Mouse (Mus musculus): Measurements from ENCODE around the gene Mad1l1.
"Not testable (repeated sequence)": the region's sequence is repeated elsewhere in the genome, so short reads cannot be mapped to it uniquely, and the experiment has no call there.

Gene Mad1l1

DNA sequence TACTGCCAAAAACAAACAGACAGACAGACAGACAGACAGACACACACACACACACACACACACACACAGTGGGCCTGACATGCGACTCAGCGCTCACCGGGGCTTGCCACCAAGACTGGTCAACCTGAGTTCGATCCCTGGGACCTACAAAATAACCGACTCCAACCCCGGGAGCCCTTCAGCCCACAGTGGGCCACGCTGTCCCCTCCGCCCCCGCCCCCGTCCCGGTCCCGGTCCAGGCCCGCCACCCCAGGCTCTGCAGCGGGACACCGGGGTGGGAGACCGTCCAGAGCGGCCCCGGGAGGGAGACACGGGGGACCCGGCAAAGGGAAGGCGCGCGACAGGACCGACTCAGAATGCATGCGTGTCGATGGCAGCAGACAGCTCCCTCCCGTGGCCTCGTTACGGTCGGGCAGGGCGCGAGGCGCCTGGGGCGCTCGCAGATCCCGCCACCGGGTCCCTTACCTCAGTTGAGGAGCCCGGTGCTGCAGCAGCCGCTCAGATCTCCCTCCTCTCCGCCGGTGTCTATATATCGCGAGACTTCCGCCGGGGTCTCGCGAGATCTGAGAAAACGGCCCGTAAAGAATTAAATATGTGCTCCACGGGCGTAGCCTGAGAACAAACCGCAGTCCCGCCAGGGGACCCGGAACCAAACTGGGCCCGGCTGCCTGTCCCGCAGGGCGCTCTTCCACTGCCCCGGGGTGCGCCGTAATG, at the start of gene Mad1l1, which contains the start of gene Nudt1:
Gene Mad1l1 (minus strand): TSS at position 511 of the 714 bp plus-strand sequence.
Gene Nudt1 (plus strand): TSS at position 615 of the 714 bp plus-strand sequence.
- peak; percentile 92 to 94 for DNase-seq (ENCODE audit: low spot score in 2 of 2)

DNA sequence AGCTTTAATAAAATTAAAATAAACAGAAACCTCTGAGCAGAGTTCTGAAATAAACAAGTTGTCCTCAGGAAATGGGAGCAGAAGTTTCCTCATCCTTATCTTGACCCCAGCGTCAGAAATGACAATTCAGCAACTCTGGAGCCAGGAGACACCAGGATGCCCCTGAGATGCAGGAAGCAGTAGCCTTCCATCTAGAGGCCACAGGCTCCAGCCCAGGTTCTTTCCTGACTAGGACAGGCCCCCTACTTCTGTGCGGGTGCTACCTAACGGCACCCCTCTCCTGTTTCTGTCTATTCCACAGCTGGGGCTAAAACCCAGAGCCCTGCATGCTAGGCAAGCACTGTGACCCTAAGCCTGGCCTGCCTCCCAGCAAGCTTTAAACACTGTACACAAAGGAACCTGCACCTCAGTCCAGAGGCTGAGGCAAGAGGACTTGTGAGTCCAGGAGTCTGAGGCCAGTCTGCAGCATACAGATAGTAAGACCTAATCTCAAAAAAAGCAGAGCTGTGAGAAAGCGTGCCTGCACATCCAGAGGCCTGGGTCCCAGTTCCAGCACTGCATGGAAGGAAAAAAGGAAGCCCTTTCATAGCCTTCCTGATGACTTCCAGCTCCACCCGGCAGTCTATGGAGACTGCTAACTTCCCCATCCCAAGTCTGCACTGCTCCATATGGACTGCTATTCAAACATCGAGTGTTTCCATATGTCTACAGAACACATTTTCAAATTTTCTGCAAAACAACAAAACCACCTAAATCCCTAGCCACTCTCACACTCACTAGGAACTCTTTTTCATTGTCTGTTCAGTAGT, 49.3 kb upstream of the Mad1l1 start:
- no peak for DNase-seq (ENCODE audit: low spot score in 2 of 2)

DNA sequence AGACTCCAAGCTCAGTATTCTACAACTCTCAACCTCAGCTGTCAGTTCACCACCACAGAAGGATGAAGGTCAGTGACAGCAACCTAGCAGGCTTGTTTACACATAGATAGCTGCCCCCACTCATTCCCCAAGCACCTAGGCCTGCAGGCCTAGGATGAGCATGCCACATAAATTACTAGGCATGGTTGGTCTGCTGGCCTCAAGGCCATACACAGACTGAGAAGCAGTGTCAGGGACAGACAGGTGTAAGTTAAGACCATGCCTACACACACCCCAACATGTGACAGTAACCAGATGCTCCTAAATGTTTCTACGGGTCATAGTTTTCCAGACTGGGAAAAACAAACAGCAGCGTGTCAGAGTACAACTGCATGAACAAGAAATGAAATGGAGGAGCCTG, 48.1 kb upstream of the Mad1l1 start:
- DNase-seq (ENCODE audit: low spot score in 2 of 2): no peak

DNA sequence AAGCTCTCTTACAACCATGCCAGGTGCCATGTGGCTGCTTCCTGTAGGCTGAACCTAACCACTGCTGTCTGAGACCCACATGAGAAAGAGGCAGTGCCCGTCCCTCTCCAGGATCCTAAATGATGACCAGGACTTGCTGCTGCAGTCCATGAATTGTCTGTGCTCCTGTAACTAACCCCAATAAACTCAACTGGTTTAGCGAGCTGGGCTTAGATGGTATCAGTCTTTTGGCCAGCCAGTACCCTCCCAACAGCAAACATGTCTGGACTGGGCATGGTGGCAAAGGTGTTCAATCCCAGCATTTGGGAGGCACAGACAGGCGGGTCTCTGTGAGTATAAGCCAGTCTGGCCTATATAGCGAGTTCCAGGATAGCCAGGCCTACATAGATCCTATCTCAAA, 47.6 kb upstream of the Mad1l1 start:
- no peak for DNase-seq (ENCODE audit: low spot score in 2 of 2)

DNA sequence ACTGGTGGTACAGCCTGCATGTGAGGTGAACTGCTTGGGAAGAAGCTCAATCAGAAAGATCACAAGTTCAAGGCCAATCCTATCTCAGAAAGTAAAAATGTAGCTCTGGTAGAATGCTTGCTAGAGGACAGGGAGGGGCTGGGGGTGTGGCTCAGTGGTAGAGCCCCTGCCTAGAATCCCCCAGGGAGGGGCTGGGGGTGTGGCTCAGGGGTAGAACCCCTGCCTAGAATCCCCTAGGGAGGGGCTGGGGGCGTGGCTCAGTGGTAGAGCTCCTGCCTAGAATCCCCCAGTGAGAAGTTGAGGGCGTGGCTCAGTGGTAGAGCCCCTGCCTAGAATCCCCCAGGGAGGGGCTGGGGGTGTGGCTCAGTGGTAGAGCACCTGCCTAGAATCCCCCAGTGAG, 46.8 kb upstream of the Mad1l1 start:
- not testable (repeated sequence) for DNase-seq (ENCODE audit: low spot score in 2 of 2)

DNA sequence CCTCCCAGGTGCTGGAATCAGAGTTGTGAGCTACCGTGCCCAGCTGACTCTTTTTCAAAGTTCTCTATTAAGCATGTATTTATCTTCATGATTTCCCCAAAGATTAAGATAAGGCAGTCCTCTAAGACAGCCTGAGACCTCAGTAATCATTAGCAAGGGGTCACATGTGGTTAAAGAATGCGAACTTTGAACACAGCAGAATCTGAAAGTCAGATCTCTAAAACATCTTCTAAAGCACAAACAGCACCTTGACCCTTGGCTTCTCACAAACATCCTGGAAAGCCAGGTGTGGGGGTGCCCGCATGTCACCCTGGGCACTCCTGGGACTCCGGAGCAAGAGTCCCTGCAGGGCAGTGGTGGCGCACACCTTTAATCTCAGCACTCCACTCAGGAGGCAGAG, 43.1 kb upstream of the Mad1l1 start:
- DNase-seq (ENCODE audit: low spot score in 2 of 2): no peak

DNA sequence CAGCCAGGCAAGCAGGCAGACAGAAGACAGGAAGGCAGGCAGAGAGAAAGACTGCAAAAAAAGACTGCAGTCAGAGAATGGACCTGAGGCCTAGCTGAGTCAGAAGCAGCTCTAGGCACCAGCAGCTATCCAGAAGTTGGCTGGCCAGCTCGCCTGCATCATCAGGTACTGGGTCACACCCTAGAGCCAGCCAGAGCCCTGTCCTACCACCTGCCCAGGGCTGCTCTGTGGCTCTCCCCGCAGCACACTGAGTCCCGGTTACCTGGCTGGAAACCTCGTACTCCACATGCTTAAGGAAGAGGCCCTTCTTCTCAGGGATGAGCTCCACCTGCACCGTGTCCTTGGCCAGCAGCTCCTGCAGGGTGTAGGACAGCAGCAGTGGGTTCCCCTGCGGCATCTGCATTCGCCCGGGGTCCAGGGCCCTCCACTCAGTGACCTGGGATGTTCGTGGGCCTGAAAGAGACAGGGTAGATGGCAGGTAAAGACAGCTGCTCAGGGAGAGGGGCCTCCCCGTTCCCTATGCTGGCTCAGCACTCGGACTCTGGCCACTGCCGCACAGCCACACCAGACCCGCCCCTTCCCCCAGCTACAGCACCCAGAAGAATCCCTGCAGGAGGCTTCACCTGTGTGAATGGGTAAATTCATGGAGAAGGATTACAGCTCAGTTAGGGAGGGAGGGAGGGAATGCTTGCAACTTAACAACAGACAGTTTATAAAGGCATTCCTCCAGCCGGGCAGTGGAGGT, 38.8 kb upstream of the Mad1l1 start:
- DNase-seq (ENCODE audit: low spot score in 2 of 2): no peak

DNA sequence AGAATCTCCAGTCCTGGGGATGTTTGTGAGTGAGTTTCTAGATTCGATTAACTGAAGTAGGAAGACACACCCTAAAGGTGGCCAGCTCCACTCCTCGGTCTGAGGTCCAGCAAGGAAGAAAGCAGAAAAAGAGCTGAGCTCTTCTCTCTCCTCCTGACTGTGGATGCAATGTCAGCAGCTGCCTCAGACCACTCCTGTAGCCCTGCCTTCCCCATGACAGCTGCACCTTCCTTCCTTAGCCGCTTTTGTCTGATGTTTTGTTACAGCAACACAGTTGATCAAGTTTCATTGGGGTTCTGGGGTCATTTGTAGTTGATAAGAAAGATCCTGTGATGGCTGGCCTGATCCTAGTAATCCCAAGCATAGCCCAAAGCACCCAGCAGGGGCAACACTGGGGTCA, 36.1 kb upstream of the Mad1l1 start:
- DNase-seq (ENCODE audit: low spot score in 2 of 2): no peak

DNA sequence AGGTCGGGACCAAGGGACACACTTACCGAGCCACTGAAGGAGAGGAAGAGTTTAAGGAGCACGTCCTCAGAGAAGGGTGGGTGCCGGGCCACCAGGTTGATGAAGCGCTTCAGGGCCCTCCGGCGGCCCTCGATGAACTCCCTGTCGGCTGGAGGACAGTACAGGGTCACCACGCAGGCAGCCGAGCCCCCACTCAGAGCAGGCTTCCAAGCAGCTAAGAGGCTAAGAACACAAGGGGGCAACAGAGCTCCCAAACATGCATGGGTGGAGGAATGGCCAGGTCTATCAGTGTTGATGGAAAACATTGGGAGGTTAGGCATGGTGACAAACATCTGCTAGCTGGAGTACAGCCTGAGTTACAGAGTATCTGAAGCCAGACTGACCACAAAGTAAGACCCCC, 34.6 kb upstream of the Mad1l1 start:
- DNase-seq (ENCODE audit: low spot score in 2 of 2): no peak

DNA sequence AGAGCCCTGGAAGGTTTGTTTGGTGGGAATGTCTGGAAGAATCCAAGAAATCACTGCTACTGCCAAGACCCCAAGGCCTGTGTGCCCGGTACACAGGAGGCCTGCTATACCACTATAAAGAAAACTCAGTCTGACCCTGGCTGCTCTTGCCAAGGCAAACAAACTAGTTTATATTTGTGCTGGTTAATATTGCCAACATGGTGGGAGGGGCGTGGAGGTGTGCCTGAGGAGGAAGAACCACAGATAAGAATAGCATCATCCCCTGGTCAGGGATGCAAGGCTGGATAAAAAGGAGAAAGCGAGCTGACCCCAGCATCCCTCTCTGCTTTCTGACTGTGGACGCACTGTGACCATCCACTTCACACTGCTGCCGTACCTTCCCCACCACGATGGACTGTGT, 31.0 kb upstream of the Mad1l1 start:
- no peak for DNase-seq (ENCODE audit: low spot score in 2 of 2)

DNA sequence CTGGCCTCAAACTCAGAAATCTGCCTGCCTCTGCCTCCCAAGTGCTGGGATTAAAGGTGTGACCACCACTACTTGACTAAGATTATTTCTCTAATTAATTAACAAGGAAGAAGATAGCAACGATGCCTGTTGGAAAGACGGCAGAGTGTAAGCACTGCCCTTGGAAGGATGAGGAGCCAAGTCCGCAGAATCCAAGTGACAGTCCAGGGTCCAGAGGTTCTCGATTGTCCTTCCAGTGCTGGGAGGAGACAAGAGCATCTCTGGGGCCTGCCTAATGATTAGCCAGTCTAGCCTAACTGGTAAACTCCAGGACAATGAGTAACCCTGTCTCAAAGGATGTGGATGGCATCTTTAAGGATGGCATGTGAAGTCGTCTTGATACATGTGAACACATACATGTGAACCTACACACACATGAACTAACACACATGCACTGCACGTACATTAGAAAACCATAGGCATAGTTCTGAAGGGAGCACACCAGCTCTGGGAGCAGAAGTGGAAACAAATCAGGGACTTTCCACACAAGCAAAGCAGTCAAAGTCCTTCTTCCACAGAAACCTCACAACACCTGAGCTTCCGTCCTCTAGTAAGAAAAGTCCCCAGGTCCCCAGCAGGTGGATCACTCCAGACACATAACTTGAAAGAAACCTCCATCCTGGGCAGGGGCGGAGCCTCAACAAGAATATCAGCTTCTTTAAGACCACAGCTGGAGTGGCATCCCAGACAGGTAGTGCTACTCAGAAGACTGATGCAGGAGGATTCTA, 29.6 kb upstream of the Mad1l1 start:
- DNase-seq (ENCODE audit: low spot score in 2 of 2): no peak

DNA sequence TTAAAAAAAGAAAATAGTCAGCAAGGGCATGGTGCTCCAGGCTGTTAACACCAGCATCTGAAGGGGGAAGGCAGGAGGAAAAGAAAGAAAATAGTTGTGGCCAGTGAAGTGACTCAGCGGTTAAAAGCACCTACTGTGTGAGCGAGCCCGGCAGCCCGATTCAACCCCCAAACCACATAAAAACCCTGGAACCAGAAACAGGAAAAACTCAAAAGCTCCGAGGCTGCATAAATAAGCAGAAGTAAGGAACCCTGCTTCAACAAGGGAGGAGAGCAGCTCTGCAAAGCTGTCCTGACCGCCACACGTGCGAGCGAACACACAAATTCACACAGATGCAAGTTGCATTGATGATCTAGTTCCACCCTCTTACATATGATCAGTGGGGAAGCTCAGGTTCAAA, 28.5 kb upstream of the Mad1l1 start:
- DNase-seq (ENCODE audit: low spot score in 2 of 2): no peak

DNA sequence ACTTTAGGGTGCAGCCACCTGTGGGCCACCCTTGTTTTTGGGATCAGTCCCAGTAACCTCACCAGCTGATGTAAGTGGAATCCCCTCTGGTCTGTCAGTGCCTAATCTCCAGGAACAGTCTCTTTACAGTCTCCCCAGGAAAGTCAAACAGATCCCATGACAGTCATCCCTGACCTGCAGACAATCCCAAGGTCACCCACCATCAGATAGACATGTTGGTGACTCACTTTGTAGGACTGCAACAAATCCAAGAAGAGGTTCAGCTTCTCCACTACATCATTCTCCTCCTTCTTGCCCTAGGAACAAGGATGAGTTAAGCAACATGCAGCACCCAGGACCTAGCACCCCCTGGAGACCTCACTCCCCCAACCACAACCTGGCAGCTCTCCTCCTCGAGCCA, 24.7 kb upstream of the Mad1l1 start:
- no peak for DNase-seq (ENCODE audit: low spot score in 2 of 2)

DNA sequence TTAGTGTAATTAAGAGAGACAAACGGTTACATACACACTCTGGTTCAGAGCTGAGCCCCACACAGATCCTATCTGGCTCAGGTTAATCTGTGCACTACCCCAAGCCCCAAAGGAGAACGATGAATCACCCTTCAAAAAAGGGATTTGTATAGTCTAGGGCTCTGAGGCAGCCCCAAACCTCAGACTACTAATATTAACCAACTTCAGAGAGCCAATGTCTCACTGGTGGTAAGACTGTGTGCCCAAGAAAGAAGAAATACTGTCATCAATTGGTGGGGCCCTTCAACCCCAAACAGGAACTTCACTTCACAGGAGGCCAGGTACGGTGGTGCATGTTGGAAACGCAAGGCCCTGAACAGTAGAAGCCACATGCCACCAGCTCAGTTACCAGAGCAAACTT, 23.9 kb upstream of the Mad1l1 start:
- no peak for DNase-seq (ENCODE audit: low spot score in 2 of 2)

DNA sequence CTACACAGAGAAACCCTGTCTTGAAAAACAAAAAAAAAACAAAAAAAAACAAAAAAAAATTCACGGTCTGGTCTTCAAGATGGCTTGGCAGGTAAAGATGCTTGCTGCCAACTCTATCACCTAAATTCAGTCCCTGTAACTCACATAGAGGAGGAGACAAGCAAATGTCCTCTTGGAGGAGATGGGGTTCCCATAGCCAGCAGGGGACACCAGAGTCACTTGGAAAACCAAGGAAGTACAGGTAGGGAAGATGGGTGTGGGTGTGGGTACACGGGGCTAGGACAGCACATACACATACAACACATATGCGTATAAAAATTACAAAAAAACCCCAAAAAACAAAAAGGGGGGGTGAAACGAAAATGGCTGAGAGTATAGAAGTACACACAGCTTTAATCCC, 21.5 kb upstream of the Mad1l1 start:
- no peak for DNase-seq (ENCODE audit: low spot score in 2 of 2)

DNA sequence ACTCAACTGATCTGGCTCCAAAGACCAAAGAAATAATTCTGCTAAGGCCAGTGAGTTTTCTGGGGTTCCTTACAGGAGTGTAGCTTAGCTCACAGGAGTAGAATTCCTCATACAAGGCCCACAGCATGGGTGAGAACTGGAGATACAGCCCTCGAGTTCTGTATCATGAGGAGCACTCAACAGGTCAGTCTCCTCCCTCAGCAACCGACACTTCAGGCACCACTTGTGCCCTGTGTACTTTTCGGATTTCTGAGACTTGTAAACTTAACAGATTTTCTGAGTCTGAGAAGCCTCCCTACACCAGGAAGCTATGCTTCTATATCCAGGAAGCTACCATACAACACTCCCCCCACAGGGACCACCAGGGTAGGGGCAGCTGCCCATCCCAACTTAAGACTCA, 18.5 kb upstream of the Mad1l1 start:
- DNase-seq (ENCODE audit: low spot score in 2 of 2): no peak

DNA sequence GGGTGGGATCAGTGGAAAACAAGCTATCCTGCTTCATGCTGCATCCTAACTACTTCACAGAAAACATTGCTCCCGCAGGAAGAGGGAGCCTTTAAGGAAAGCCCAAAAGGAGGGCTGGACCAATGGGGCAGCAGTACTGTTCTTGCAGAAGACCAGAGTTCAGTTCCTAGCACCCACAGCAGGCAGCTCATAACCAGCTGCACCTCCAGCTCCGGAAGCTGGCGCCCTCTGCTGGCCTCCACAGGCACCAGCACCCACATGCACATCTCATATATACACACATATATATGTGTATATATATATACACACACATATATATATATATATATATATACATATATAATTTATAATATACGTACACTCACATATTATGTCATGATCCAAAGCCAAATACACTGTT, 17.4 kb upstream of the Mad1l1 start:
- DNase-seq (ENCODE audit: low spot score in 2 of 2): no peak

DNA sequence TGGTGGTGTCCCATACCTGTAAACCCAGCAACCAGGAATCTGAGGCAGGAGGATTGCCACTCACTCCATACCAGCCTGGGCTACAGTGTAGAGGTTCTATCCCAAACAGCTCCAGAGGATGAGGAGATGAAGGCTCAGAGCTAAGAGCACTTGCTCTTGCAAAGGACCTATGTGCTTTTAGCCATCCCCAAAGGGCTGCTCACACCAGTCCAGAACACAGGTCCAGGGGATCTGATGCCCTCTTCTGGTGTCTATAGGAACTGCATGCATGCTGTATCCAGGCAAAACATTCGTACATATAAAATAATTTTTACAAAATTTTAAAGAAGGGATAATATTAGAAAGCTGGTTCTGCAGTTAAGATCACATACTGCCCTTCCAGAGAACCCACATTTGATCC, 15.3 kb upstream of the Mad1l1 start:
- DNase-seq (ENCODE audit: low spot score in 2 of 2): no peak

DNA sequence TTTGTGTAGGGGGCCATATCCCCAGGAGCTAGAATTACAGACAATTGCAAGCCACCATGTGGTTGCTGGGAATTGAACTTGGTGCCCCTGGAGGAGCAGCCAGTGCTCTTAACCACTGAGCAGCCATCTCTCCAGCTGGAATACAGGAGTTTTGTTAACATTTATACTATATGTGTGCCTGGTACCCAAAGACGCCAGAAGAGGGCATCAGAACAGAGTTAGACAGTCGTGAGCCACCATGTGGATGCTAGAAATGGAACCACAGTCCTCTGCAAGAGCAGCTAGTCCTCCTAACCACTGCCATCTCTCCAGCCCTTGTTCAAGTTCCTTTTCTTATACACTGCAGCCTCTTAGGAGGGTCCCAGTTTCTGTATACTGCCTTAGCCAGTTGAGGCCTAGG, 12.3 kb upstream of the Mad1l1 start:
- DNase-seq (ENCODE audit: low spot score in 2 of 2): no peak

DNA sequence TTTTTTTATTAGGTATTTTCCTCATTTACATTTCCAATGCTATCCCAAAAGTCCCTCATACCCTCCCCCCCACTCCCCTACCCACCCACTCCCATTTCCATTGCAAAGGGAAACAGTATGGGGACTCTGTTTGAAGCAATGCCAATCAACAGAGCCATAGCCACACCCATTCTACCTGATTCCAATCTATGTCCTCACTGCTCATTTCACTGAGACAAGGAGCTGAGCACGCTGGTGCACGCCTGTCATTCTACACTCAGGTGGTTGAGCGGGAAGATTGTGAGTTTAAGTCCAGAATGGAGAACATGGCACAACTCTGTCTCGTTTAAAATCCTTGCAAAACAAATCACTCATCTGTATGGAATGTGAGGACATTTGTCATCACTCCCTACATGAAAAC, 11.2 kb upstream of the Mad1l1 start:
- no peak for DNase-seq (ENCODE audit: low spot score in 2 of 2)

DNA sequence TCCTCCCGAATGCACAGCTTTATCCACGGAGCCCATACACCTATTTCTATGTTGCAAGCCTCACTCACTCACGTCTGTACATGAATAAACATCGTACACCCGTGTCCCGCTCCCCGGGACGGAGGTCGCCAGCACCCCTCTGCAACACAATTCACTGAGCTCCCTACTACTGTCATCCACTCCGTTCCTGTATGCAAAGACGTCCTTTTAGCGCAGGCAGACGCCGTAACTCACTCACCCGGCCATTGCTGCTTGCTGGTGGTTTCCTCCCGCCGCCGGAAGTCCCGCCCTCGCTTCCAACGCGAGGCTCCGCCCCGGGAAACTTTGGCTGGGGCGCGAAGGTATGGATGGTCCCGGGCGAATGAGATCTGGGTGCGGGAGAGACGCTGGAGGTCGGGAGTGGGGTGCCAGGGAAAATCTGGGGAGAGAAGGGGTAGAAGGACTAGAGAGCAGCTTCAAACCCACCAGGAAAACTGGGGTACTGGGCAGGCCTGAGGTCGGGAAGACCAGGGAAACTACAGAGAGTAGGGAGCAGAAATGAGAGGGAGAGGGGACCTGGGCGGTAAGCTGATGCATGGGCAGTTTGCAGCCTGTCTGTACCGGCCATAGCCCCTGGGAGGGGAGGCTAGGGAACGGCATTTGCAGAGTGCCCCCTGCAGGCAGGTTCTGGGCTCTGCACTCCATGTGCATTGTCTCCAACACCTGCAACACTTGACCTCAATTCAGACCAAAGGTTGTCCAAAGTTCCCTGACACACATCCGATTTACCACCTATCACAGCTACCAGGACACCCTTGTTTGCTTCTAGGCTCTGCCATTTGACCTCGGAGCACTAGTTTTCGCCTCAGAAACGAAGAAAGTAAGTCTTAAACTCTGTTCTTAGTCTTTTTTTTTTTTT, 10.5 kb upstream of the Mad1l1 start, which contains the start of gene Mrm2:
Gene Mrm2 (minus strand): TSS at position 284 of the 898 bp plus-strand sequence.
- DNase-seq (ENCODE audit: low spot score in 2 of 2): peak; percentile 78 to 88

All from urinary bladder, postnatal 4 days (tissue).